Mouse (Mus musculus) left cerebral cortex, adult 9 months (tissue): ENCODE measurements around the gene Exoc3l4.
A peak's percentile ranks its signal among the peaks of the same experiment; 100 is the strongest.

ENCODE experiments used
- DNase-seq, 2 experiments: peaks; one replicate each; pipeline ENCODE4 v3.0.0; 2022; ENCODE audit warnings: low spot score in 2 of 2

Exoc3l4 gene

DNA sequence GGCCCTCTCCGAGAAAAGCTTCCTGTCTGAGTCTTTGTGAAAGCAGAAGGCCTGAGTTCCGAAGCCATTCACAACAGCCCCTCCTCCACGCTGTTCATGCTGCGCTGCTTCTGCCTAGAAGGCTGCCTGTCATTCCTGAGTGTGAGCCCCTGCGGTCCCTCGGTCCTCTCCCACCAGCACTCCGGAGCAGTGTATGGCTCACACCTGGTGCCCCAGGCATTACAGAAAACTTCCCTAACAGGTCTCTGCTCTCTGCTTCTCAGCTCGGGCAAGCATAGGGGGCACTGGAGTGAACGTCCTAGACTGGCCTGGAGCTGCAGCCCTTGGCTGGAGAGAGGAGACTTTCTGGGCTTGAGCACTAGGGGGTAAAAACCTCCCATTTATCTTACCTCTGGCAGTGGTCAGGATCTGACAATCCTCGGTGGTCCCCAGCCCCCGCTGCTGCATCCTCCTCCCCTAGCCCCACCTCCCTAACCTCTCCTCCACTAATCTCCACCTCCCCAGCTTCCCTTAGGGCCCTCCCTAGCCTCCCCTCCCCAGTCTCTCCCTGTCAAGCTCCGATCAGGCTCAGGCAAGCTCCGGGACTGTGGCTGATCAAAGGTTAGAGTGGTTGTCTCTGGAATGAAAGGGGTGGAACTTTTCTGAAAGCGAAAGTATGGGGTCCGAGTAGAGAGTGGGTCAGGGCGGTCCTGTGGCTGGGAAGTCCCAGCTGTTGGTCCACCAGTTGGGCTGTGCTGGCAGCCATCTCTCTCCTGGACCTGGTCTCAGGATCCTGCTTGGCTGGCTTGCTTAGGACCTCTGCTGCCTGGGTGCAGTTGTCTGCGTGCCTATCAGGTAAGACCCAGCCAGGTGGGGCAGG lies at the start of gene Exoc3l4:
Exoc3l4 (plus strand) TSS at position 97 of the 859 bp plus-strand sequence.
- no peak for DNase-seq

DNA sequence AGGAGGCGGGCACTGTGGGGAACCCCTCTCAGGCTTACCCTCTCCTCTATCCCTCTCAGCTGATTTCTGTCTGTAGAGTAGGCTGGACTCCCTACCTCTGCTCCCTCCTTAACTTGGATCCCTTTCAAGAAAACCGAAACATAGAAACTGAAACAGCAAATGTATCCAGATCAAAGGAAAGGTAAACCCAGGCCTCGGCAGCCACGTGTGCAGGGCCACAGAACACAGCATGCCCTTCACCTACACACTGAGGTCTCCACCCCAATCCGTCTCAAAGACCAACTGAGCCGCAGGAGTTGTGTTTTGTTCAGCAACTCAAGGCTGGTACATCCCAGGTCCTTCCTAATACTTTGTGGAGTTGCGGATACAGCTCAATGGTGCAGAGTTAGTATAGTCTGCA lies 49.8 kb upstream of the Exoc3l4 start:
- DNase-seq = no peak

DNA sequence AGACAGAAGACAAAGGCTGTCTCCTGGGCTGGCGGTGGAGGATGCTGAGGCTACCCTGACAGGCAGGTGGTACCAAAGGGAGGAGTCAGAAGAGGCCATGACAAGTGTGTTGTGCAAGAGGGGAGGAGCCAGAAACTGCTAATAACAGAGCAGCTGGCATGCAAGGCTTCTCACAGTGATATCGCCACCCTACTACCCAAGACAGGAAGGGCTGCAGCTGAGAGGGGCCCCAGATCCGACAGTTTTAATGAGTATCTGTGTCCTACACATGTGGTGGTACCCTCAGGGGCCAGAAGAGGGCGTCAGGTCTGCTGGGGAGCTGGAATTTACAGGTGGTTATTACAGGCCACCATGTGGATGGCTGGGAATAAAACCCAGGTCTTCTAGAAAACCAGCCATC lies 46.6 kb upstream of the Exoc3l4 start:
- no peak for DNase-seq

DNA sequence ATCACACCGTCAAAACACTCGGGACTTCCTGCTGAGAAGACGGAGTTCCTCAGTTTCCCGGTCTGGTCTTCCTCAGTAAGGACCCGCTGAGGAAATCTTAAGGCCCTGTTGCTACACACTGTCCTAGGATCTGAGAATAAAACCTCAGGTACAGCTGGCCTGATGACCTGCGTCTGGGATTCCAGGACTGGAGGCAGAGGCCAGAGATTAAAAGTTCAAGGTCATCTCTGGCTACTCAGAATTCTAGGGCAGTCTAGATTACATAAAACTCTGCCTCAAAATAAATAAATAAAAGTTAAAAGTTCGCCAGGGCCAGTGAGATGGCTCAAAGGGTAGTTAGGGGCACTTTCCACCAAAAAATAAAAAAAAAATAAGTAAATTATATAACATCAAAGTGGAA lies 44.9 kb upstream of the Exoc3l4 start:
- no peak for DNase-seq

DNA sequence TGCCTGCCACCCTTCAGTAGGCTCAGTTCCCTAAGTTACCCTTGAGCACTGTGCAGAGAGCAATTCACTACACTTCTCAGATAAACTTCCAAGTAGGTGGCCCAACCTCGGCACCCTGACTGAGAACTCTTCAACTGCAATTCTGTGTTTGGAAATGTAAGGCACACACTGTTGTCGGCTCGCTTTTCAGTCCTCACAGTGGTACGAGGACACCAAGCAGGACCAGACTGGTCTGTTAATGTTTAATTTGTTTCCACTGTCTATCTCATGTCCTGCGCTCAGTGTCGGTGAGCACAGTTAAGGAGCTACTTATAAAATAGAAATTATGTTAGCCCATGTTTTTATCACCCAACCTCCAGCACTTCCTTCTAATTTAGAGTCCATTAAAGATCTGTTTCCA lies 43.4 kb upstream of the Exoc3l4 start:
- DNase-seq = no peak

DNA sequence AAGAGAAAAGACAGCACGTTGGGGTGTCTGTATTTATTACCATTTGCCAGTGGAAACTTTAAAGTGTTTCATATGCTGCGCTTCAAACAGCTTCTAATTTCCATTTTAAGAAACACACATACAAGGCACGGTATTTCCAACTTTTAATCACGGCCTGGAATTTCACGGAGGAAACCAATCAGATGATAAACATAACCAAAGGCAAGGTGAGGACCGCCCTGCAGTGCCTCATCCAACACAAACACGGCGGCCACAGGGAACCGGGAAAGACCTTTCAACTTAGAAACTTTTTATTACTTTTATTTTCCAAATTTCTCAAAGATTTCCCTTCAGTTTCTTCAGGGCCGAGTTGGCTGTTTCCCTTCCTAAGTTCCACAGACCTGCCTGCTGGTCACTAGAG lies 42.1 kb upstream of the Exoc3l4 start:
- no peak for DNase-seq

DNA sequence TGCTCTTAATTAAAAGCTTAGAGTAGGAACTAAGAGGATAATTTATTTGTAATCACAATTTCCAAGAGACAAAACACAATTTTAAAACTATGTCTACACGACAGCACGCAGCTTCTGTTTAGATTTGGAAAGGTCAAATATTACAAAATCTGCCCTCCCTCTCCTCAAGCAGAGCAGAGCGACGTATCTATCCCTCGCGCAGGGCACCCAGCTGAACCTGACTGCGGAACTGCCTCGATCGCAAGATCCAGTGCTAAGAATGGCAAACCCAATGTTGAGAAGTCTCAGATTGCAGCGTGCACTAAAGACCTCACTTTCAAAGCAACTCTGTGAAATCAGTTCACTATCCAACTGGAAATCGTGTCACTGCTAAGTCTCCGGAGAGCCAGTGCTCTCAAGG lies 41.3 kb upstream of the Exoc3l4 start:
- no peak for DNase-seq

DNA sequence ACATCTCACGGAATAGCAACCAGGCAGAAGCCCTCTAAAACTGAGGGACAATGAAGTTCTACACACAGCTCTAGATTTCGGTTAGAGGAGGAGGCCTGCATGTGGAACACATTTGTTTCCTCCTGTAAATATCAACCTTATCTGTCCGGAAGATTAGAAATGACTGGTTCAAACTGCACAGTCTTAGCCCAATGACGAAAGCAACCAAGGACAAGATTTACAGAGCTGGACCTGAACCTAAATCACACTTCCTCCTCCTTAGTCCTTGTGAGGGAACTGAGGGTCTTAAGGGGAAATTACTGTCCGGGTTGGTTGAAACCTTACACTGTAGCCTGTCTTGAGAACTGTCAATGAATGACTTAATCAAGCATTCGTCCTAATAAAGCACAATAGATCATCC lies 40.8 kb upstream of the Exoc3l4 start:
- DNase-seq = no peak

DNA sequence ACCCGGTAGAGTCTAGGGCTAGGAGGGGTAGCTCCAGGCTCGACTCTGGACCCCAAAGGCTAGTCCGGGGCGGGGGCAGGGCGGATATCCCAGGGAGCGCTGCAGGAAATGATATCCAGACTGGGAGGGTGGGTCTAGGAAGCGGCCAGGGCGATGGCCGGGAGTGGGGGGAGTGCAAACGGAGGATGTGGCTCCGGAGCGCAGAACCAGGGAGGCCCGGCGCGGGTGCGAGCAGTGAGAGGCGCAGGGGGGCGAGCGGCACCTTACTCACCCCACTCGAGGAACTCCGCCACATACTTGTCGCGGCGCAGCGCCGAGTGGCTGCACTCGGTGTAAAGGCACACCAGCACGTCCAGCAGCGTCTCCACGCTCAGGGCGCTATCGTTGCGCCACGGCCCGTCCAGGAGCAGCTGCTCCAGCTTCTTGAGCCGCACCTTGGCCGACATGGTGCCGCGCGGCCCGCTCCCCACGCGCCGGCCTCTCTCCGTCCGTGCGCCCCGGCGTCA lies 39.9 kb upstream of the Exoc3l4 start:
- peak in 1 of 2 experiments; percentile 38 for DNase-seq

DNA sequence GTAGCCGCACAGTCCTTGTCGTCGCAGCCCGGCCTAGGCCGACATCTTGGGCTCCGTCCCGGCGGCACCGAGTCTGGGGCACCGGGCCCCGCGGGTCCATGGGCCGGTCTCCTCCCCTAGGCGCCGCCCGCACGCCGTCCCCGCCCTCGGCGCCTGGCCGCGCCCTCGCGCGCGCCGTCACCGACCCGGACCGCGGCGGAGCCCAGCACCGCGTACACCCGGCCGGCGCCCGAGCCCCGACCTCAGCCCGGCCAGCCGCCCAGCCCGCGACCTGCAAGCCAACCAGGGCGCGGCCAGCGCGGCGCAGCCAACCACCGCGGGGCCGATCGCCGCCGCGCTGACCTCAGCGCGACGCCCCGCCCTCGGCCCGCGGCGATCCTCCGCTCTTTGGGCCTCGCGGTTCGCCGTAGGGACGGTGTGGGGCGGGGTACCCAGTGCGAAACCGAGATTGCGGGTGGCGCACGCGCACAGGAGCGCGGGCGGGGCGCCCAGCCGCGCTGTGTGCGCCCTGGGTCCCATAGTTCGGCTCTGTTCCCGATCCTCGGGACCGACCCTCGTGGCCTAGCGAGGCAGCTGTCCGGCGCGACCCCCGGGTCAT lies 39.3 kb upstream of the Exoc3l4 start, which contains the start of gene Cdc42bpb:
Cdc42bpb (minus strand) TSS at position 343 of the 598 bp plus-strand sequence.
- DNase-seq = peak; percentile 83 to 92

DNA sequence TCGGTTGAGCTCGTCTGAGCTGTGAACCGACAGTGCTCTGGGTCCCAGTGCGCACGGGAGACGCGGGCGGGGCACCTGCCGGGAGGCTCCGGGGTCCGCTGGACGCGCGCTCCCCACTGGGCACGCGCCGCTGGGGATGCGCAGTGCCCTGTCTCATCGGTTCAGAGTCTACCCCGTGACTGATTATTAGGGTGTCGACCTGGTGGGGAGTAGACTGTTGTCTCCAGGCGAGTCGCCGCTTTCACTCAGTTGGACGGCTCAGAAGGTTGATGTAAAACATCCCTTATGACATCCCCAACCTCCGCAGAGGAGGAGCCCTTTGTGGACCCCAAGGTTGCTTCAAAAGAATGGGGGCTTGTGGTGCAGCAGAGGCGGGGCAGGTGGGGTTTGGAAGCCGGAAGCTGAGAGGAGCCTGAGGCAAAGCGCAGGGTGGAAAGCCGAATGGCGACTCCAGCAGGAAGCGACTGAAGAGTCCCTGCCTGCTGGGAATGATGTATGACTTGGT lies 38.8 kb upstream of the Exoc3l4 start:
- peak in 1 of 2 experiments; percentile 54 for DNase-seq

DNA sequence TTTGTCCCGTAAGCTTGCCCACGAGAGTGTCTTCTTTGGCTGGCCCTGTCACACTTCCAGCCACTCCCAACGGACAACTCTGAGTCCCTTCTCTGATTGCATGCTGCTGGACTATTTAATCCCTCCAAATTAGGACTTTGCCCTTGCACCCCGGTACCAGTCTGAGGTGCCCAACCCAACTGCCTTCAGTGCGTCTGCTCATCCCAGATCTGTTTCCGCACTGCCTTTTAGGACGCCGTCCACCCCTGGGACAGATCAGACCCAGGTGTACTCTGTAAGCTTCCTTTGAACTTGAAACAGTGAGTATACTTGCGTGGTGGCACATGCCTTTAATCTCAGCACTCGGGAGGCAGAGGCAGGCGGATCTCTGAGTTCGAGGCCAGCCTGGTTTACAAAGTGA lies 38.0 kb upstream of the Exoc3l4 start:
- no peak for DNase-seq

DNA sequence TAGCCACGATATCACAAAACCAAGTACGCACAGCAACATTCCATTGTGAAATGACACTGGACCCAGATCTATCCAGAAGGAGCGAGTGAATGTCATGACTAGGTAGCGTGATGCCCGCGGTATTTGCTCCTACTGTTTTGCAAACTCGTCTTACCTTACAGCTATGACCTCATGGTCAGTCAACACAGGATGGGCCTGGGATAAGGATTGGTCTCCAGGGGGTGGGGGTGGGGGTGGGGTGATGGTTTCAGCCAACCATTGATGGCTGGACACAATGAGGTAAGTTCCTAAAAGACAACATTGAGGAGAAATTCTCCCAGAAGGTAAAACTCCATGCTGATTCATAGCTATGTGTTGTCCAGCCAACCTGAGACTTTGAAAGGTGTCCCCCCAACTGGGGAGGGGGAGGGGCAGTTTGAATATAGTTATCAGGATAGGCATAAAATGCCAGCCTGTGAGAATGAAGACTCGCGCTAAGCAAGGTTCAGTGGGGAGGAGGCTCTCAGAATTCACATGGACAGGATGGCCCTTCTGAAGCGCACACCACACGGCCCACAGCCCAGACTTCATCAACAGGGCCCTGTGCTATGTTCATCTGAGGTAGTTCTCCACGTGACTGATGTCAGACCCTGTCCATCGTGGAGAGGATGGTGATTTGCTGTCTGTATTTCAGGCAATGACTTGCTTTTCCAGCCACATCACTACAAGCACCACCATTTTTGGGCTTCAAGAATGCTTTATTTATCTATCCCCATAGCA lies 30.8 kb upstream of the Exoc3l4 start:
- DNase-seq = no peak

DNA sequence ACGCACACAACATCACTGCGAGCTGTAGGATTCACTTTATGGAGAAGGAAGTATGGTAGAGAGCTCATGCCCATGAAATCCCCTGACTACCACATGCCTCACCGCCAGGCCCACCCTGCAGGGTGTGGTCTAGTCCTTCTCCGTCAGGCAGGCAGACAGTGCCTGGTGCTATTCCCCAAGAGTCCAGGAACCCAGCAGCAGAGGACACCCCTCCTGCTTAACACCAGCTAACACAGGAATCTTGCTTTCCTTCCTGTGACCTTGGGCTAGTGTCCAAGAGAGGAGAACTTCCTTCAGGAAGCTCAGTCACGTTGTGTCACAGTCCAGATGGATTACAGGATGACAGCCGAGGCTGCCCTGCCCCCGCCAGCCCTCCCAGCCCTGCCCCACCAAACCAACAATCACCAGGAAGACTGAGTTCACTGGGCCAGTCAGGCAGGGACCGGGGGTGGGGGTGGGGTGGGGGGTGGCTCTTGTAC lies 30.1 kb upstream of the Exoc3l4 start:
- DNase-seq = no peak

DNA sequence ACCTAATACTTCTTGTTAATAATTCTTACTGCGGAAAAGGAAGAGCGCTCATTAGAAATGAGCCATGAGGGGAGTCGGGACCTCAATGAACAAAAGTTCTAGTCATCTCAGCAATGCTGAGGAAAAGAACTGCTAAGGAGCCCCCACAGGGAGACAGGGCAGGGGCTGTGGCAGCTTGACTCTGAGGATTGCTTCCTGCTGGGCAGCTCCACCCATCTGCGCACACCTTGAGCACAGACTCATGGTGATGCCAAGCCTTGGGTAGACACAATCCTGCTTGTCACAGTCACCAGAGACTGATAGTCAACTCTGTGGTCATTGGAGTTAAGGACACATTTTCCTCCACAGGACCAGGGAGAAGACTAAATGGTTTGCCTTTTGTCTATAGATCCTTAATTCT lies 29.7 kb upstream of the Exoc3l4 start:
- DNase-seq = no peak

DNA sequence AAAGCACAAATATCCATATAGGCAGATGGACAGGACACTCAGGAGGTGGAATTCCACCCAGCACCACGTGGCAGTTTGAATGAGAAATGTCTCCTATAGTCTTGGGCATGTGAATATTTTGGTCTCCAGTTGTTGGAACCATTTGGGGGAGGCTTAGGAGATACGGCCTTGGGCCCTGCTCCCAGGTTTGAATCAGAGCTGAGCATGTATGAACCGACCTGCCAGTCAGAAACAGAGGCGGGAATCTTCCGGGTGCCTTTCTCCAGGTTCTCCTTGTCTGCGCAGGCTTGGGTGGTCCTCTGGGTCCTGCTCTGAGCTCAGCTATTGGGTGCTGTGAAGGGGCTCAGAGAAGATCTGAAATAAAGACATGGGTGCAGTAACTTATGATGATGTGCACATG lies 22.8 kb upstream of the Exoc3l4 start:
- DNase-seq = no peak

DNA sequence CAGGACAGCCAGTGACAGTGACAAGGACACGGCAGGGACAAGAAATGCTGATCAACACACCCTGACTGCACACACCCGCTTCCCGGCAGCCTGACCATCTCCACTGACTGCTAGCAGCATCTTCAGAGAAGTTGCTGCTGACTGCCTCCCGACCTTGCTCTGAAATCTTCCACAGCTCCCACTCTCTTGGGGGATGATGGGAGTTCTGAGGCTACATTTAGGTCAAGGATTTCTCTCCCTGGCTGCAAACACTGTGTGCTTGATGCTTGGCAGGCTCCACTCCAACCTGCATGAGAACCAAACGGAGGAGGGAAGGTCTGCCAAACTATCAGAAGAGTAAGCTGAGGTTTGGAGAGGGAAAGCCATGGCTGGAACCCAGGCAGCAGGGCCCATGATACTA lies 19.8 kb upstream of the Exoc3l4 start:
- no peak for DNase-seq

DNA sequence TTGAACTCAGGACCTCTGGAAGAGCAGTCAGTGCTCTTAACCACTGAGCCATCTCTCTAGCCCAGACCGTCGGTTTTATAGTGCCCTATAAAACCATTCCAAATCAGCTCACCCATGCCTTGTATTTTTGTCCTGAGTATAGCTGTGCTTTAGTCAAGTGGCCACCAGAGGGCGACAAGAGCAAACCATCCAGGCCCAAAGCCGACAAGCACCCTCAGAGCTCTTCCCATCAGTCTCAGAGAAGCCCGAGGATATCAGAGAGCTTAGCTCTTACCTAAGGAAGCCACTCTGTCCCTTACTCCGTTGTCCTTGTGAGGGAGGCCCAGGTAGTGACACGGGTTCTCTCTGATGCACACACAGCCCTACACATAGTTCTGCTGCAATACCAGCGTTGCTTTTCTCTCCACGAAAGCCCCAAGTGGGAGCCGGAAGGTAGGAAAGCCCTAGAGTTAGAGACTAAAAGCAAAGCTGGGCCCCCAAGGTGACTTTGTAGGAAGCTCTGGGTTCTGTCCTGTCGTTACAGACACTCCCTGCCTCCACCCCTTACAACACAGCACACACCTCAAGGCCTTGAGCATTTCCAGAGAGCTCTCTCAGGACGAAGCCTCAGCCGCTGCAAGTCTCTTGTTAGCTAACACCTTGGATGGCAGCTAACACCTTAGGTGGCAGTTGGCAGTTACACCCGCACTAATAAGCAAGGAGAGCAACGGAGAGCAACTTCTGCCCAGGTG lies 15.2 kb upstream of the Exoc3l4 start:
- DNase-seq = peak in 1 of 2 experiments; percentile 81

DNA sequence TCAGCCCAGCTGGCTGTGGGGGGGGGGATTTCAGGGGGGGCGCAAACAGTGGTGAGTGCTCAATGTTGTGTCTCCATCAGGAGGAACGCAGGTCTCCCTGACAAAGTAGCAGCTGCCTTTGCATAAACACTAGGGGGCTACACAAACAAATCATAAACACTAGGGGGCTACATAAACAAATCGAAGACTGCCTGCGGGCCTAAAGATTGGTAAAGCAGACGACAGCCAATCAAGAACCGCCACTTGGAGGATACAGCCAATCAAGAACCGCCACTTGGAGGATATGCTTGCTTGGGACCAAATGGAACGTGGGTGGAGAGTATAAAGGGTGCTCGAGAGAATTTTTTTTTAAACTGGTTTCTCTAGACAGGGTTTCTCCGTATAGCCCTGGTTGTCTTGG lies 11.9 kb upstream of the Exoc3l4 start:
- no peak for DNase-seq

DNA sequence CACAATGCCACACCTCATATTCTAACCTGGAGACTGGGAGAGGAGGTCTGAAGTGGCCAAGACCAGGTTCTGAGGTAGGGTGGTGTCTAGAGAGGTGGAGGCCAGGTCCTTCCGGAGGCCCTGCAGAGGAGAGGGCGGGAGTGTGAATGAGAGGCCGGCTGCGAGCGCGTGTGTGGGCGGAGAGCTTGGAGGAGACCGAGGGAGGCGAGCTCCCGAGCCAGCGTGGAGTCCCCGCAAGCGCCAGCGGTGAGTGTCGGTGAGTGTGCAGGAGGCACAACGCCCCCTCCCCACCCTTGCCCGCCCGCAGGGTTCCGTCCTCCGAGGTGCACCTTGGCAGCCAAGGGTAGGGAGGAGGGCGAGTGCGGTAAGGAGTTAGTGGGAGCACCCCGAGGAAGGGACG lies 10.2 kb upstream of the Exoc3l4 start, which contains the start of gene Lbhd2:
Lbhd2 (plus strand) TSS at position 188 of the 400 bp plus-strand sequence.
- DNase-seq = no peak

DNA sequence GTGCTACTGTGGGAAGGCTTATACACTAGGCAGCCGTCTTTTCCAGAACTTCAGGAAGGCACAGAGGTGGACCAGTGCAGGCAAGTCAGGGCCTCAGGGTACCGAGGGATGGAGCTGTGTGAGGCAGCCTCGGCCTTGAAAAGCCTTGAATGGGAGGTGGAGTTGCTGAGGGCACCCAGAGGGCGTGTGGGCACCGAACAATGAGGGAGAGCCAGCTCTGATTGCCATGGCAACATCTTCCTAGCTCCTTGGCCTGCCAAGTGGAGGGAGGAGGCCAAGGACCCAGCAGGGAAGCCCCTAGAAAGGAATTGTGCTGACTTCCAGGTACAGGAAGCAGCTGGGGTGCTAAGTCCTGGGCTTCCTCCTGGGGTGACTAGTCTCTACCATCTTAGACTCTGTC lies 7.2 kb upstream of the Exoc3l4 start:
- no peak for DNase-seq
